Mouse (Mus musculus) T-cell, adult 2 months (primary cell): ENCODE measurements around the gene Gramd1b.

Experiments
- DNase-seq: peaks from one replicate; pipeline ENCODE4 v3.0.0; 2022; ENCODE audit warnings: low spot score

The Gramd1b gene

GRCm38 (mm10) chr9:40457448-40457847 is 73.7 kb downstream of the Gramd1b start:
- no peak for DNase-seq

GRCm38 (mm10) chr9:40456191-40456590 is 75.0 kb downstream of the Gramd1b start:
- DNase-seq, result no peak

- DNase-seq, result peak; percentile 75
Measured at GRCm38 (mm10) chr9:40455336-40456185, 75.6 kb downstream of the Gramd1b start.

- DNase-seq, result no peak
Measured at GRCm38 (mm10) chr9:40455020-40455335, 76.2 kb downstream of the Gramd1b start.

- DNase-seq, result no peak
Measured at GRCm38 (mm10) chr9:40453889-40454288, 77.3 kb downstream of the Gramd1b start.

GRCm38 (mm10) chr9:40452208-40452607 is 79.0 kb downstream of the Gramd1b start:
- DNase-seq, result no peak

GRCm38 (mm10) chr9:40450776-40451175 is 80.4 kb downstream of the Gramd1b start:
- no peak for DNase-seq

- DNase-seq, result no peak
Measured at GRCm38 (mm10) chr9:40450417-40450714, 80.8 kb downstream of the Gramd1b start.

GRCm38 (mm10) chr9:40449610-40450416 is 81.4 kb downstream of the Gramd1b start:
- DNase-seq, result peak; percentile 28

- no peak for DNase-seq
Measured at GRCm38 (mm10) chr9:40448646-40449243, 82.4 kb downstream of the Gramd1b start.

GRCm38 (mm10) chr9:40447265-40447664 is 83.9 kb downstream of the Gramd1b start:
- DNase-seq, result no peak

- DNase-seq, result no peak
Measured at GRCm38 (mm10) chr9:40444961-40445360, 86.2 kb downstream of the Gramd1b start.

GRCm38 (mm10) chr9:40442784-40443183 is 88.4 kb downstream of the Gramd1b start:
- no peak for DNase-seq

- DNase-seq, result no peak
Measured at GRCm38 (mm10) chr9:40439973-40440687, 91.1 kb downstream of the Gramd1b start.

GRCm38 (mm10) chr9:40438731-40439526 is 92.3 kb downstream of the Gramd1b start:
- no peak for DNase-seq

- no peak for DNase-seq
Measured at GRCm38 (mm10) chr9:40437891-40438290, 93.3 kb downstream of the Gramd1b start.

- no peak for DNase-seq
Measured at GRCm38 (mm10) chr9:40433286-40433685, 97.9 kb downstream of the Gramd1b start.

- no peak for DNase-seq
Measured at GRCm38 (mm10) chr9:40430969-40431368, 100.2 kb downstream of the Gramd1b start.

- DNase-seq, result no peak
Measured at GRCm38 (mm10) chr9:40427663-40428062, 103.5 kb downstream of the Gramd1b start.

- no peak for DNase-seq
Measured at GRCm38 (mm10) chr9:40426282-40426964, 104.8 kb downstream of the Gramd1b start.

- no peak for DNase-seq
Measured at GRCm38 (mm10) chr9:40424874-40425273, 106.3 kb downstream of the Gramd1b start.
